14 mouse cellular contexts compared by ENCODE assay signal in genomic region chr2:139919757-139920156, GRCm38 (mm10).
DNase-seq lines count a peak whose midpoint lies in the region; ATAC-seq lines count a peak whose summit lies in the region.
"Had no signal": no experiment of that assay in that cellular context is flagged by ENCODE, and none has a peak within 500 bp of the region (broad histone marks: within the 10 kb centered on the region; RNA-seq: fewer than 3 reads in every experiment).

No protein-coding gene starts in this region.

- no peaks in the 10 kb centered on the region for H3K27me3 ChIP-seq in embryonic facial prominence, embryonic 10.5 days (replicated peaks; ENCODE audit: low read depth, poor library complexity, severe bottlenecking)
- H3K27me3 ChIP-seq: kidney, embryonic 15.5 days had no signal

- H3K79me2 ChIP-seq in macrophage (ENCODE audit: inconsistent target), result no peaks in the 10 kb centered on the region

- no peaks in the 10 kb centered on the region for H3K36me3 ChIP-seq in macrophage (ENCODE audit: inconsistent target)
- no peaks in the 10 kb centered on the region for H3K36me3 ChIP-seq in embryonic facial prominence, embryonic 10.5 days (replicated peaks)
- H3K36me3 ChIP-seq: kidney, embryonic 15.5 days had no signal

- H3K9me3 ChIP-seq in embryonic facial prominence, embryonic 10.5 days, result no peaks in the 10 kb centered on the region
- H3K9me3 ChIP-seq: kidney, embryonic 15.5 days had no signal

- DNase-seq in adrenal gland, postnatal 10 days, result peak; percentile 12
- no peak for DNase-seq in adrenal gland, adult 8-10 months
- DNase-seq in kidney, adult 9 months, result peak; percentile 1
- no peak for DNase-seq in kidney, adult 8-10 months
- no peak for DNase-seq in embryonic facial prominence, embryonic 10.5 days (ENCODE audit: low spot score)
- DNase-seq in cerebellum, adult 11 months, result no peak
- DNase-seq: B cell, adult 2 months; midbrain, embryonic 14.5 days; thymus, adult 2 months had no signal

- no peak overlapping the region for H3K4me3 ChIP-seq in macrophage (ENCODE audit: inconsistent target)
- no peak overlapping the region for H3K4me3 ChIP-seq in embryonic facial prominence, embryonic 10.5 days
- H3K4me3 ChIP-seq: erythroblast, embryonic 14.5 days; kidney, embryonic 15.5 days had no signal

- H3K4me1 ChIP-seq in embryonic facial prominence, embryonic 10.5 days, result no peaks in the 10 kb centered on the region; the same call in 1 of the 2 replicates
- H3K4me1 ChIP-seq: kidney, embryonic 15.5 days had no signal

- peak; percentile 36; the same call in 1 of the 2 replicates for ATAC-seq in common myeloid progenitor, adult 5-6 weeks (replicated peaks; ENCODE audit: low read depth, poor library complexity, severe bottlenecking)
- ATAC-seq: hindbrain, embryonic 16.5 days had no signal

- 11% methylated on average over 2 of the region's 2 CpGs for WGBS in macrophage (ENCODE audit: missing documents)
- WGBS in embryonic facial prominence, embryonic 10.5 days, result 72% methylated on average over 2 of the region's 2 CpGs

- peak overlapping the region; percentile 61 for H3K27ac ChIP-seq in macrophage
- H3K27ac ChIP-seq in embryonic facial prominence, embryonic 10.5 days (replicated peaks), result no peak overlapping the region
- H3K27ac ChIP-seq: kidney, embryonic 15.5 days had no signal

Comparison
In these comparisons a context has a peak if more than half of its experiments do, and no peak if none do; other contexts are left out.
1. DNase-seq: peak in adrenal gland, postnatal 10 days (single experiment) and kidney, adult 9 months (single experiment); none in adrenal gland, adult 8-10 months (single experiment), kidney, adult 8-10 months (0 of 2), embryonic facial prominence, embryonic 10.5 days (single experiment) and cerebellum, adult 11 months (single experiment).